Mouse (Mus musculus) testis, adult 2 months (tissue): ENCODE results near the gene Reep3. TPM values are rescaled to one million over a fixed set of nuclear protein-coding genes. Genes with fewer than 3 reads are reported as not detected.

Source experiments
- H3K27ac ChIP-seq: fragments of 200-500 bp; 2 replicates; pipeline ENCODE4 v1.5.1; 2012; ENCODE audit warnings: low read depth, low read length; ENCODE audit not compliant: control insufficient read depth, insufficient read depth
- H3K27me3 ChIP-seq: fragments of 200-500 bp; 2 replicates; pipeline ENCODE4 v1.6.1; 2012; ENCODE audit warnings: mild to moderate bottlenecking, low read length, moderate library complexity; ENCODE audit not compliant: control insufficient read depth, insufficient read depth
- H3K36me3 ChIP-seq: fragments of 200-500 bp; 2 replicates; pipeline ENCODE4 v1.6.1; 2012; ENCODE audit warnings: mild to moderate bottlenecking, low read length; ENCODE audit not compliant: control insufficient read depth, insufficient read depth
- H3K4me1 ChIP-seq: fragments of 200-500 bp; 2 replicates; pipeline ENCODE4 v1.6.1; 2012; ENCODE audit warnings: low read length; ENCODE audit not compliant: control insufficient read depth, insufficient read depth
- H3K4me3 ChIP-seq: fragments of 200-500 bp; 2 replicates; pipeline ENCODE4 v1.5.1; 2012; ENCODE audit warnings: low read depth, mild to moderate bottlenecking, low read length, moderate library complexity, mixed read lengths; ENCODE audit not compliant: control insufficient read depth
- CTCF ChIP-seq: fragments of 200-500 bp; IDR thresholded peaks from 2 replicates; pipeline ENCODE4 v1.5.1; 2012; ENCODE audit warnings: low read depth, mild to moderate bottlenecking, inconsistent platforms, low read length, moderate library complexity; ENCODE audit not compliant: control insufficient read depth, insufficient read depth, insufficient replicate concordance
- POLR2A ChIP-seq: fragments of 200-500 bp; IDR thresholded peaks from 2 replicates; pipeline ENCODE4 v1.6.1; 2012; ENCODE audit warnings: low read depth, mild to moderate bottlenecking, inconsistent platforms, low read length, moderate library complexity; ENCODE audit not compliant: control insufficient read depth
- polyA plus RNA-seq: library from polyadenylated mRNA; depleted of rRNA; stranded (reverse); fragments of >200 nt; gene quantifications from 2 replicates; pipeline ENCODE4 v1.2.3, GENCODE M21; 2012

The Reep3 gene
- polyA plus RNA-seq, 1 experiment: 2.3 TPM

- Histone ChIP-seq H3K27me3 (no peaks in the 10 kb centered on the region), H3K36me3 (no peaks in the 10 kb centered on the region), H3K4me1 (no peaks in the 10 kb centered on the region), H3K4me3 (no peak overlapping the region), H3K27ac (no peak overlapping the region)
- TF ChIP-seq CTCF: no peak
- TF ChIP-seq POLR2A: no peak
These were observed 9.1 kb downstream of the Reep3 start for GRCm38 (mm10) chr10:67087447-67088226.

- Histone ChIP-seq H3K27me3 (no peaks in the 10 kb centered on the region), H3K4me1 (no peaks in the 10 kb centered on the region)
- TF ChIP-seq POLR2A (no peak), CTCF (no peak)
These were observed 10.8 kb downstream of the Reep3 start for GRCm38 (mm10) chr10:67085916-67086315.

GRCm38 (mm10) chr10:67085124-67085523 lies 11.6 kb downstream of the Reep3 start:
- Histone ChIP-seq H3K4me1 (no peaks in the 10 kb centered on the region), H3K36me3 (no peaks in the 10 kb centered on the region), H3K27me3 (no peaks in the 10 kb centered on the region), H3K4me3 (no peak overlapping the region), H3K27ac (no peak overlapping the region)
- TF ChIP-seq POLR2A (no peak), CTCF (no peak)

More at GRCm38 (mm10) chr10:67085916-67086315, 10.8 kb downstream of the Reep3 start:
- no peak overlapping the region for H3K27ac ChIP-seq
- no peak overlapping the region for H3K4me3 ChIP-seq
- no peaks in the 10 kb centered on the region for H3K36me3 ChIP-seq

- H3K27ac ChIP-seq: no peak overlapping the region
- H3K27me3 ChIP-seq: no peaks in the 10 kb centered on the region
- no peak overlapping the region for H3K4me3 ChIP-seq
- no peaks in the 10 kb centered on the region for H3K4me1 ChIP-seq
- TF ChIP-seq CTCF: no peak
- no peak for TF ChIP-seq POLR2A
- H3K36me3 ChIP-seq: no peaks in the 10 kb centered on the region
These were observed 13.1 kb downstream of the Reep3 start for GRCm38 (mm10) chr10:67083446-67084166.

- no peak overlapping the region for H3K27ac ChIP-seq
- H3K27me3 ChIP-seq: no peaks in the 10 kb centered on the region
- H3K36me3 ChIP-seq: no peaks in the 10 kb centered on the region
- no peaks in the 10 kb centered on the region for H3K4me1 ChIP-seq
- TF ChIP-seq CTCF: no peak
- no peak for TF ChIP-seq POLR2A
- no peak overlapping the region for H3K4me3 ChIP-seq
These were observed 14.2 kb downstream of the Reep3 start for GRCm38 (mm10) chr10:67082531-67082930.

- Histone ChIP-seq H3K27ac (no peak overlapping the region), H3K27me3 (no peaks in the 10 kb centered on the region), H3K4me1 (no peaks in the 10 kb centered on the region; the same call in 1 of the 2 replicates), H3K4me3 (no peak overlapping the region), H3K36me3 (no peaks in the 10 kb centered on the region)
- TF ChIP-seq POLR2A (no peak), CTCF (no peak)
These were observed 15.3 kb downstream of the Reep3 start for GRCm38 (mm10) chr10:67081206-67082007.

- H3K27me3 ChIP-seq: no peaks in the 10 kb centered on the region
- no peaks in the 10 kb centered on the region; the same call in 1 of the 2 replicates for H3K4me1 ChIP-seq
- no peak overlapping the region for H3K4me3 ChIP-seq
- TF ChIP-seq POLR2A (no peak), CTCF (no peak)
- no peak overlapping the region for H3K27ac ChIP-seq
- no peaks in the 10 kb centered on the region for H3K36me3 ChIP-seq
These were observed 17.7 kb downstream of the Reep3 start for GRCm38 (mm10) chr10:67079030-67079429.
